Mouse (Mus musculus): ENCODE measurements around the gene Retreg1.

DNA sequence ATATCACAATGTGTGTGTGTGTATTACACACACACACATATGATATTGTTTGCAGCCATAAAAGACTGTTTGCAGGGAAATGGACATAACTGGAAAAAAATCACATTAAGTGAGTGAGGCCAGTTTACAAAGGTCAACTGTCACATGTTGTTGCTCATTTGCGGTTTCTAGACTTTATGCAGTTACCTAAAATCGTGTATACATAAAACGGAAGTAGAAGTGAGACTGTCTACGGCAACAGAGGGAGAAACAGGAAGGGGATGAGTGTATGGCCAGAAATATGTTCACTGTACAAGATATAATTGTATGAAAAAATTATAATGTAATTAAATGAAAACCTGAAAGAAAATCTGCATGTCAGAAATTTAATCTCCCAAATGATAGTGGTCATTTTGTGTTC is 53.8 kb downstream of the Retreg1 start:
- TF ChIP-seq CTCF (IDR thresholded peaks at IDR 0.05; ENCODE audit: insufficient read depth, low read depth, low read length) (no peak), POLR2A (IDR thresholded peaks at IDR 0.05; ENCODE audit: insufficient read depth, low read depth, low read length) (no peak)

Measured in olfactory bulb, adult 2 months (tissue).